Mouse (Mus musculus) embryo, embryonic 11.5 days (tissue): ENCODE data around the gene Ick.
"Not testable (repeated sequence)": the region's sequence is repeated elsewhere in the genome, so short reads cannot be mapped to it uniquely, and the experiment has no call there.

Source experiments
- DNase-seq: peaks from one replicate; pipeline ENCODE4 v3.0.0-alpha.2; 2012; ENCODE audit warnings: low read depth, low spot score

The Ick gene

DNA sequence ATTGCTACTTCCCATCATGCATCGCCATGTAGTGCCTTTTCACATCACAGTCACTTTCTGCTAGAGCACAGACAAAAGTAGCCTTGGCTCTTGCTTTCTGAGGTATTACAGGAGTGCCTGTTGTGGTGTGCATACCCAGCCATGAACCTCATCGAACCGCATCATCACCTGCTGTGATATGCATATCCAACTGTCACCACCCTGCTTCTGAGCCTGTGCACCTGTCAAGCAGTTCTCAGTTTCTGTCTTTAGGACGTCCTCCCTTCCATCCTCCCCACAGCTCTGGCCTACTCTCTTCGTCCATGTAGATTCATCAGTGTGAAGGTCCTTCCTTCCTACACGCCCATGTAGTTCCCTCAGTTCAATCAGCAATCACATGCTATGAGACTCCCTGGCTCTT is 39.2 kb downstream of the Ick start:
- no peak for DNase-seq

DNA sequence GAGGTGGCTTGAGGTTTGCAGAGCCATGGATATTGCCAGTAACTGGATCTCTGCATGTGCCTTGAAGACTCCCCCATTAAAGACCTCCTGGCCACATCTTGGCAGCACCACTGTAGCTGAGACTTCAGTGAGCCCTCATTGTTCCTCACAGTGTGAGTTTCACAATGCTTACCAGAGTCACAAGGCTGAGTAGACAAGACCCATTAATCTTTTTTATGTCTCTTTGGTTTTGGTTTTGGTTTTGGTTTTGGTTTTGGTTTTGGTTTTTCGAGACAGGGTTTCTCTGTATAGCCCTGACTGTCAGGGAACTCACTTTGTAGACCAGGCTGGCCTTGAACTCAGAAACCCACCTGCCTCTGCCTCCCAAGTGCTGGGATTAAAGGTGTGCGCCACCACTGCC is 40.8 kb downstream of the Ick start:
- not testable (repeated sequence) for DNase-seq

DNA sequence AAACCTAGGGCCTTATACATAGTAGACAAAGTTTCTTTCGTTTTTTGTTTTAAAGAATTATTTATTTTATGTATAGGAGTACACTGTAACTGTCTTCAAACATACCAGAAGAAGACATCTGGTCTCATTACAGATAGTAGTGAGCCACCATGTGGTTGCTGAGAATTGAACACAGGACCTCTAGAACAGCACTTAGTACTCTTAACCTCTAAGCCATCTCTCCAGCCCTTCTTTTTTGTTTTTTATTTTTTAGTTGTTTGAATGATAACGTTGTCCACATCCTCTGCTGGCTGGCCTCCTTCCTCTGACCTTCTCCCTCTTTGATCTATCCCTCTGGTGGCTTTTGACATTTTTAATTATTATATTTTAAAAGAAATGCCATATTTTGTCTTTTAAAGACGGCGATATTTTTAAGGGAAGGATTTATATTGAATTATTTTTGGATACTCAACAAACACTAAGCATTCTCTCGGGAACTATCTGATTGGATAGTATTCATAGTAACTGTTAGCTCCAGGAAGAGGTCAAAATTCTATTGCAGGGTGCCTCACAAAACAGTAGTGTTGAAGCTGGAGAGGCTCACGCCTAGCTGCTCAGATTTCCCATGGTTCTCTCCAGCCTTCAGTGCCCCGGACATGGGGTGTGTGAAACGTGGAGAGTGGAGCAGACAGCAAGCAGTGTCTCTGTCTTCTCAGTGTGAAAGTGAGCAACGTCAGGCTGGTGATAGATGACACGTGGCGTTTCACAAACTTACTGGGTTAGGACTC is 45.4 kb downstream of the Ick start:
- DNase-seq: no peak

DNA sequence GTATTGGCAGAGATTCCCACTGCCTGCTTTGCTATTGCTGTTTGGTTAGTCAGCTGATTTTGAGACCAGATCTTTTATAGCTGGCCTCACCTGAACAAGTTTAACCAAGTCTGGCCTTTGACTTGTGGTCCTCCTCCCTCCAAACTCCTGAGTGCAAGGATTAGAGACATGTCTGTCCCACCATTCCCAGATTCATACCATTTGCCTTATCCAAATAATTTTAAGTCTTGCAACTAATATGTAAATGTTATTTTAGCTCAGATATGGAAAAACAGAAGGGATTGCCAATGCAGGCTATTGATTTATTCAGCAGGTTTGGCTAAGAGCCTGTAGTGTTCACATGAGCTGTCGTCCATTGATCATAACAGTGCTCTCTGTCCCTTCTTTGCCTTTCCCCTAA is 48.2 kb downstream of the Ick start:
- DNase-seq: no peak

DNA sequence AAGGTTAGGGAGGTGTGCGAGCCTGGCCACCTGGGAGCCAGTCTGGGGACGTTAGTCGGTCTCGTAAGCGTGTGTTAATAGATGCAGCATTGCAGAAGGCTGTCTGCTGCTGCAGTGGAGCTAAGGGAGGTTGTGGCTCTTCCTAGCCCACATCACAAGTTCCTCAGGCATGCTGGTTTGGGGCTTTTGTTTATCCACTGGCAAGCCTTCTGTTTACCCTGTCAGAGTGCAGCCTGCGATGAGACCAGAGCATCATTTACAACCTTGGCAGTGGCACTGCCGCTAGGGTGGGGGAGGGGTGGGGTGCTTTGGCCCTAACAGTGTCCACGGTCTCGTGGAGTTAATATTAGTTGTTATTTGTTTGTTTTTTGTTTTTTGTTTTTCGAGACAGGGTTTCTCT is 54.3 kb downstream of the Ick start:
- DNase-seq: no peak

DNA sequence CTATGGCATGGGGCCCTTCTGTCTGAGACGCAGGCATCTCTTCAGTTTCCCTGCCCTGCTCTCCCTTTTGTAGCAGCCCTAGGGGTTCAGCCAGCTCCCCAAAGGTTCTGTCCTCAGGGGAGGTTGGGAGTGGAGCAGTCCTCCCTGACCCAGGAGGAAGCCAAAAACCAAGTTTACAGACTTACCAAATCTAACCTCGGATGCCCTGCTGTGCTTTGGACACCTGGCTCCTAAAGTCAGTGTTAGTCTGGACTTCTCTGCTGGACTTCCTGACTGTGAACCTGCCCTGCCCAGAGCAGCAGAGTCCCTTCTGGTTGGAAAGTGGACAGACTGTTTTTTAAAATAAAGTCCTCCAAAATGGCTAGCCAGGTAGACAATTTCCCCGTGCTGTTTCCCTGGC is 55.7 kb downstream of the Ick start:
- no peak for DNase-seq

DNA sequence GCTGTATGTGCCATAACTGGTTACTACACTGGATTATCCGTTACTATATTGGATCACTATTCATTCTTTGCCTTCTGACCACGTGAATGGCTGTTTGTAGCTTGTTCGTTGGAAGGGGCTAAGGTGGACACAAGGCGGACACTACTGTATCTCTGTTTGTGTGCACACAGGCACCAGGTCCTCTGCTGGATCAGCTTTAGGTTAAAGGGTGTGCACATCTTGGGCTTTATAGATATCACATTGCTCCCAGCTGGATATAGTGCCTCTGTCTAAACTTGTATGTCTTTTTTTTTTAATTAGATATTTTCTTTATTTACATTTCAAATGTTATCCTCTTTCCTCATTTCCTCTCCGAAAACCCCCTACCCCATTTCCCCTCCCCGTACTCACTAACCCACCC is 56.5 kb downstream of the Ick start:
- no peak for DNase-seq

DNA sequence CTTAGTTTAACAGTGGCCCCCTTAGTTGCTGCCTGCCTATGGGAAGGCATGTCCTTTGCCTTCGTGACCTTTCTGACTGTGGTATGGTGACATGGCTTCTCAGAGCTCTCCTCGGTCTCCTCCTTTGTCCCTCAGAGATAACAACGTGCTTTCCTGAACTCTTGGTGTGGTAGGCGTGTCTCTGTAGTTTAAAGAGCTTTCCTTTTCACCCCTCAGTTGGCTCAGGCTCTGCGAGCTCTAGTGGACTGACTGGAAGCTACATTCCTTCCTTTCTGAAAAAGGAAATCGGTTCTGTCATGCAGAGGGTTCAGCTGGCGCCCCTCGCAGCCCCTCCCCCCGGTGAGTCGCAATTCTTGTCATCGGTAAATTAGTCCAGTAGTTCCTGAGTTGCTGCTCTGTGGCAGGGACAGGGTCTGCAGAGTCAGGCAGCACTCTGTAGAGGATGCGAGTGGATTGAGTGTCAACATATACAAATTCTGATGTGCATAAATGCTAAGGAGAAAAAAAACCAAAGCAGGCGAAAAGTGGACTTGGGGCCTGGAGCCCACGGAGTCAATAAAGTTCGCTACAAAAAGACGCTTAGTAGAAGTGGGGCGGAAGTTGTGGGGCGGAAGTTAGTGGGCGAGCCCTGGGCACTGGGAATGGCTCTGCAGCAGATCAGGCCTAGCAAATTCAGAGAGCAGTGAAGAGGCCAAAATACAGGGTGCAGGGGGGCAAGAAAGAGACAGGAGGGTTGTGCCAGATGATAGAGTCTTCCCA is 57.9 kb downstream of the Ick start:
- DNase-seq: no peak

DNA sequence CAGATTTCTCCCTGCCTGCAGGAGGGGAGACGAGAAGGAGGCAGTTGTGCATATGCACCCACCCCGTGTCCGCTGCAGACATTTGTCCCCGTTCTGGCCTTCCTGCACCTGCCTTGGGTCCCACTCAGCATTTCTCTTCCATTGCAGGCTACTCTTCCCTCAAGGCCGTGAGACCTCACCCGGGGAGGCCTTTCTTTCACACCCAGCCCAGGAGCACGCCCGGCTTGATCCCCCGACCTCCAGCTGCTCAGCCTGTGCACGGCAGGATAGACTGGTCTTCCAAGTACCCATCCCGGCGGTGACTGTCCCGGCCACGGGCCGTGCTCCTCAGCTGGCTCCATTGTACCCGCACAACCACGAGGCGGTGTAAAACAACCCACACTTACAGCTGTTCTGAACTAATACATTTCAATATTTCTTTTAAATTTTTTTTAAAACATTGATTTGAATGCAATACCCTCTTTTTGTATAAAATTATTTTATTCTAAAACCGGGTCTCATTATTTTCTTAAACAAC is 58.5 kb downstream of the Ick start:
- DNase-seq: no peak

DNA sequence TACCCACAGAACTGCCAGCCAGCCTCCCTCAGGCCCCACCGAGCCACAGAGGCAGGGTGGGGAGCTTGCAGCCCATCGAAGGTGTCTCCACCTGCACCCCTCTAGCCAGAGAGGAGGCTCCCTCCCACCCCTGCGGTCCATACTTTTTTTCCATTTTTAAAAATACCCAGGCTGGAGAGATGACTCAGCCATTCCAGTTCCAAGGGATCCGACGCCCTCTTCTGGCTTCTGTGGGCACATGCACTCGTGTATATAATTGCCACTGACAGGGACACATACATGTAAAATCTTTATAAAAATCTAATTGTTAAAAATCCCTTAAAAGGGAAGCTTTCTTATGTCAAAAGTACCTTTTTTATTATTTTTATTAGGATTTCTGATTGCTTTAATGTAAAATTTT is 59.9 kb downstream of the Ick start:
- DNase-seq: no peak

DNA sequence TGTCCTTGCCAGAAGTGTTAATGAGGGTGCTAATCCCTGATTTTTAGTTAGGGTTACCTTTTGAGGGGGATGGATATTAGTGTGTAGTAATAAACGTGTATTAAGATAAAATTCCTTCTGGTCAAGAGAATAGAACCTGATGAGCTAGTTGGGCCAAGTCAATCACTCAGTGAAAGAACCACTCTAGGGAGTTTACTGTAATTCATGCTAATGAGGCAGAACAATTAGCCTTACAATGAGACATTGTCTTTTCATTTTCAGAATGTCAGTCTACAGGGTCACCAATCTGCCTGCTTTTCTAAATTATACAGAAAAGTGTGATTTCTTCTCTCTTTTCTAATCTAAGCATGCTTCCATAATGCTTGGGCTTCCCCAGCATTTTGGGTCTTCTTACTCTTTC is 65.0 kb downstream of the Ick start:
- DNase-seq: no peak

DNA sequence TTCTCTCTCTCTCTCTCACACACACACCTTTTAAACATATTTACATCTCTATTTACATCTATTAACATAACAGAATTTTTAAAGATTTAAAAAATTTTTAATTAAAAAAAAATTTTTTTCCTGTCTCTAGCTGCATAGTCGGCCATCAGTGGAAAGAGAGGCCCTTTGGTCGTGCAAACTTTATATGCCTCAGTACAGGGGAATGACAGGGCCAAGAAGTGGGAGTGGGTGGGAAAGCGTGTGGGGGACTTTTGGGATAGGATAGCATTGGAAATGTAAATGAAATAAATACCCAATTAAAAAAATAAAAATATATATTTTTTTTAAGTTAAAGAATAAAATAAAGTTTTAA is 65.9 kb downstream of the Ick start:
- not testable (repeated sequence) for DNase-seq

DNA sequence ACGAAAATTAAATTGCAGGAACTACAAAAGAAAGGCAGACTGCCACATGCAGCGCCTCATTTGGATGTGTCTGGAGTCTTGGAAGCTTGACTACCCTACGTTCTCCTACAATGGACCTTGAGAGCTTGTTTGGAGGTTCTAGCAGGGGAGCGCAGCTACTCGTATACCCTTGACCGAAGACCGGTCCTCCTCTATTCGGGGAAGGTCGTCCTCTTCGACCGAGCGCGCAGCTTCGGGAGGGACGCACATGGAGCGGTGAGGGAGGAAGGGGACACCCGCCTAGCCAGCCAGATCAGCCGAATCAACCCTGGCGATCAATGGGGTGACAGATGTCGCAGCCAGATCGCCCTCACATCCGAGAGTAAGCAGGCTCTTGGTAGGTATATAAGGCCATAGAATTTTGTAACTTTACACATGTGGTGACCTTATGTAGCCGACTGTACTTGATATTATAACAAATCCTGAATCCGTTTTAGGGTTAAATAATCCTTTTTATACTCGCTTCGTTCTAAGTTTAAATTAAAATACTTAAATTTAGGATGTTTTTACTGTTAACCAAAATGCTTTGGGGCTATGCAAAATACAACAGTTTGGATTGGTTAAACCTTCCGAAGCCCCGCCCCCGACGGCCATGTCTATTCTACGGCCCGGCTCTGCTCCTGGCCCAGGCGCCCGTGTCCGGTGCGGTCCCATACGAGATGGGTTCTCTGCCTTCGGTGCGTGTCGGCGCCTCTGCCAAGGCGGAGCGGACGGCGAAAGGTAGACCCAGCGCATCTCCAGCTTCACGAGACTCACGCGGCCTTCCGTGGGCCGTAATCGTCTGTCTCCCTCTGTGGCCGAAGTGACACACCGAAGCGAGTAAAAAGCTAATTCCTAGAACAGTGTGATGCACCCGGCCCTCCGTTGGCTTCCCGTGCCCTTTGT is 66.5 kb downstream of the Ick start:
- DNase-seq: peak; percentile 92

DNA sequence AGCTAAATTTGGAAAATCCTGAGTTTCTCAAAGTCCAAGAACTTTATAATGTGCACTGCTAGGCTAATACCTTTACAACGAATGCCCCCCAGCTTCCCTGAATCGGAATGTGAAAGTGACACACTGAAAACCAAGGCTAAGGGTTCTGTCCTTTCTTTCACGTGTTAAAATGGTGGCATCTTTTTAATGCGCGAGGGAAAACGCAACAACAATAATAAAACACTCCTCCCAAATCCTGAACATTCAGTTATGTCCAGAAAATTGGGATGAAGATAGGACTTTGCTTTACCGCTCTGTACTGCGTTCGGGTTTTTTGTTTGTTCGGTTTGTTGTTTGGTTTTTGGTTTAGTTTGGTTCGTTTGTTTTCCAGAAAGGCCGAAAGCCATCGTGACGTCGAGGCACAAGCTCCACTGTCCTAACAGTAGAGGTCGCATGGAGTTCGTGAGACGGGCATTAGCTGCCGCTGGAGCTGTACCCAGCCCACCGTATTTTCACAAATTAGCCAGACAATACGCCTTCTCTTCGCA is 67.3 kb downstream of the Ick start:
- peak; percentile 77 for DNase-seq

DNA sequence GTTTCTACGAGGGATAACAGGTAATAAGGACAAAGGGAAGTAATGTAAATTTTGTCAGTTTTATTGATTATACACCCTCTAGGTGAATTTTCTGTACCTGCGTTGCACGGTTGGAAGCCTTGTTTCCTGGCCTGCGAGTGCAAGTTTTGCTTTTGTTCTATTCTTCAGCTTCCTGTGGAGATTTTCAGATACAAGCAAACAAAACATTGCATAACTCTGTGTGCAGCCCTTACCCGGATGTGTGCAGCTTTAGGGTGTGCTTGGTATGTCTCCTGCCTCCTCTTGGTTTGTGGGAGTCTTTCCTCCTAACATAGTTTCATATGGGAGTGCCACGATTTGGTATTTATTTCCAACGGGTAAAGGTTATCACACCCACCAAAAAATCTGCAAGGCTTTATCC is 67.8 kb downstream of the Ick start:
- DNase-seq: no peak

DNA sequence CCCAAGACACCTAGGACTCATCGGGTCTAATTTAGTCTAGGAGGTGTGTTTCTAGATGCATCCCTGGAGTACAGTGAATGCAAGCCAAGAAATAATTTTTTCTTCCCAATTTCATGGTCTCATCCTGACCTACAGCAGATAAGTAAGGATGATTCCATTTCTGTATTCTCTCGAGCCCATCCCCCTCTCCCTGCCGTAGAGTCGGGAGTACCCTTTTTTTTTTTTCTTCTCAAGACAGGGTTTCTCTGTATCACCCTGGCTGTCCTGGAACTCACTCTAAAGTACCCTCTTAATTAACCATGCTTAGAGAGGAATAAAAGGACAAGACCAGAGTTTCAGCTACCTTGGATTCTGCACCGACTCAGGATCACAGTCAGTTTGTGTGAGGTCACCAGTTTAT is 69.2 kb downstream of the Ick start:
- DNase-seq: no peak

DNA sequence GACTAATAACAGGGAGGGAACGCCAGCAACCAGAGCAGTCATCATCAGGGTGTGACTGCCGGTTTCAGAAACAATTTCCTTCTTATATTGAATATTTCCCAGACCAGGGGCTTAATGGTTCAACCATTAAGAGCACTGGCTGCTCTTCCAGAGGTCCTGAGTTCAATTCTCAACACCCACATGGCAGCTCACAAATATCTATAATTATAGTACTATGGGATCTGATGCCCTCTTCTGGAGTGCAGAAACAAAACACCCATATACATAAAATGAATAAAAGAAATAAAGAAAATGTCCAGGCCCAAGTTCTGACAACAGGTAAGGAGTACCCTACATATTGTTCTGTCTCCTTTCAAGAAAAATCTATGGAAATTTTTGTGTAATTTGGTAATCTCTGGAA is 70.1 kb downstream of the Ick start:
- no peak for DNase-seq

DNA sequence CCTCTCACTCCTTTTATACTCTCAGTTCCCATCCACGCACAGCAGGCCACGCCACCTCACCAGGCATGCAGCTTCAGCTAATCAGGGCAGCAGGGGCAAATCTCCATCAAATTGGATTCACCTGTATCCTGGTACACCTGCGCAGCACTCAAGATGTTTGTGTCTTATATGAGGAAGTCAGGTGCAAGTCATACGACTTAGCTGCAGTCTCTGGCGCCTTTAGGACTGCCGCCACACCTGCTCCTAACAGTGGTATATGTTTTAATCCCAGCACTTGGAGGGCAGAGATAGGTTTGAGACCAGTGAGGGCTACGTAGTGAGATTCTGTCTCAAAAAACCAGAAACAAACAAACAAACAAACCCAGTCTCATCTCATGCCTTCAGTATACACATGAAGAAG is 73.5 kb downstream of the Ick start, which contains the start of gene Gsta4:
Gsta4 (plus strand) TSS at position 301 of the 400 bp plus-strand sequence.
- not testable (repeated sequence) for DNase-seq

DNA sequence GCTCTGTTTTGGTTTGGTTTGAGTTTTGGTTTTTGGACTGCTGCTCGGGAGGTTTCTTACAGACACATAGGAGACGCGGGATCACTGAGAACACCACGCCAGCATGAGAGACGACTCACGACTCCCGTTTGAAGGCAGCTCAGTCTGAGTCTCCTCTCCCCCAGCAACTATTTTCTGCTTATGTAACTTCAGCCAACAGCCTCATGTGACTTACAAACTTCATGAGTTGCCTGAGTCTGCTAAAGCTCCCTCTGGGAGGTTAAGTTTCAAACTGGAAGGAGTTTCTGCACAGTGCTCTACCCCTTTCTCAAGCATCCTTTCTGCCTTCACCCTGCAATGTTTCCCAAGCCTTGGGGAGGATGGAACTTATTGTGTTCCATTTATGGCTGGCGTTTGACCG is 76.7 kb downstream of the Ick start:
- no peak for DNase-seq

DNA sequence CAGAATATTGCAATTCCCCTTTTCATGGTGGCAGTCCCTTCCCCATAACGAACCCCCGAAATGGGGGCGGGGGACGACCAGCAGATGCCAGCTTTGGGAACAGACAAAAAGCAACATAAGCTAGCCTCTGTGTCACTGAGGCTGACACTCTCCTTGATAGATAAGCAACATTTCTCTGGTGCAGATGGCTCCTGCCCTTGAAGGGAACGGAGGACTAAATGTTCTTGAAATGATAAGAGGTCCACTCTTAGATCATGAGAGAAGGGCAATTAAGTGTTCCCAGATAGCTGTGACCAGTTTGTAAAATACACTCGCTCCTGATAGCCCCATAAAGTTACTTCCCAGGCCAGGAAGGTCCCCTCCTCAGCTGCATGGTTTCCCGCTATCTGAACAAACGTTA is 79.9 kb downstream of the Ick start:
- no peak for DNase-seq
